Mouse (Mus musculus) adrenal gland, adult (tissue): ENCODE data around the gene Kcp.

ENCODE experiments used
- DNase-seq, 2 experiments: peaks; one replicate each; pipeline ENCODE4 v3.0.0; 2022 to 2023; ENCODE audit warnings: low spot score in 1 of 2; ENCODE audit not compliant: inconsistent age in 2 of 2

The Kcp gene

DNA sequence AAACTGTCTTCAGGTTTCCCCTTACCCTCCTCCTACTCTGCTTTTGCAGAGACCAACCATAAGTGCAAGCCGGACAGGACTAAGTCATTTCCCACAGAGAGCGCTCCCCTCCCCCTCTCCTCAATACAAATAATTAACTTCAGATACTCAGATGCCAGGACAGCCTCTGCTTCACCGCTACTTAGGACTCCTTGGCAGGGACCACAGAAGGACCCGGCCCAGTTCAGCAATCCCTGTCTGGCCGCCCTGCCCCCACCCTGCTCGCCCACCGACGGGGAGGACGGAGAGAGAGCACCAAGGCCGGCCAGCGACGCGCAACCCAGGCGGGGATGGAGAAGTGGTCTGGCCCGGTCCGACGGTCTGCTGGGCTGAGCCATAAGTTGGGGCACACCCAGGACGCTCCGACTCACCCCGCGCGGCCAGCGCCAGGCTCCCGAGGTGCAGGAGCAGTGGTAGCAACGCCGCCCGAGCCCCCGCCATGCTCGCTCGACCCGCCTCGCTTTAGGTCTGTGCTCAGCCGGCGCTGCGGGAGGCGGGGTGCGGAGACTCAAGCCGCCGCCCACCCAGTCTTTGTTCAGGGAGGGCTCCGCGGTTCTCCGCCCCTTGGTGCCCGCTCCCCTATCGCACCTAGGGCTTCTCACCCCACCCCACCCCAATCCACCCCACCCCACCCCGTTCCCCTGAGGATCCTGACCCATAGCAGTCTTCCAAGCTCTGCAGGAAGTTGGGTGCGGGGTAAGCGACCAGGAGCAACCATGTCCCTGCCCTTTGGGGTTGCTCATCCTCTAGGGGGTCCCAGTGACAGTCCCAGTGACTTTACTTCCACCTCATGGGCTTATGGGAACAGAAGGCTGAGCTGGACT lies at the start of gene Kcp:
Gene Kcp, minus strand, starts transcription at position 506 of the 863 bp plus-strand sequence.
- DNase-seq, result peak in 1 of 2 experiments; percentile 39

DNA sequence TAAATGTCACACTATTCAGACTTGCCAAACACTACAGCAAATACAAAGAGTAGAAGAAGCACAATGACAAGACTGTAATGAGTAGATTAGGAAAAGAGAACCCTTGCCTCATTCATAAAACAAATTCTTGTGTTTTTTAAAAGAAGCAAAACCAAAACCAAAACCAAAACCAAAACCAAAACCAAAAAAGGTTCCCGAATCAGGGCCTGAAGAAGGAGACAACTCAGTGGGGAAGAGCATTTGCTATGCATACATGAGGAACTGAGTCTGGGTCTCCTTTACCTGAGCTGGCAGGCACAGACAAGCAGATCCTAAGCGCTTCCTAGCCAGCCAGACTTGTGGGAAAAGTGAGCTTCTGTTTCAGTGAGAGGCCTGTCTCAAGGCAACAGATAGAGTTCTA lies 49.4 kb upstream of the Kcp start:
- no peak for DNase-seq

DNA sequence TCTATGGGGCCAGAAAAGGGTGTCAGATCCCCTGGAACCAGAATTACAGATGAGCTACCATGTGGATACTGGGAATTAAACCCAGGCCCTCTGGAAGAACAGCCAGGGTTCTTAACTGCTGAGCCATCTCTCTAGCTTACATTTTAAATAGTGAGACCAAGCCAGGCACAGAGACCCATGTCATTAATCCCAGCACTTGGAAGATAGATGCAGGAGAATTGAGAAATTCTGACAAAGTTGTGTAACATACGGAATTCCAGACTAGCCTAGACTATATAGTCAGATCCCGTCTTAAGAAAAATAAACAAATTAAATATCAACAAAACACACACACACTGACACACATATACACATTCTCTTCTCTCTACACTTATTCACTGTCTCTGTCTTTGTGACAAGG lies 44.8 kb upstream of the Kcp start:
- DNase-seq, result no peak

DNA sequence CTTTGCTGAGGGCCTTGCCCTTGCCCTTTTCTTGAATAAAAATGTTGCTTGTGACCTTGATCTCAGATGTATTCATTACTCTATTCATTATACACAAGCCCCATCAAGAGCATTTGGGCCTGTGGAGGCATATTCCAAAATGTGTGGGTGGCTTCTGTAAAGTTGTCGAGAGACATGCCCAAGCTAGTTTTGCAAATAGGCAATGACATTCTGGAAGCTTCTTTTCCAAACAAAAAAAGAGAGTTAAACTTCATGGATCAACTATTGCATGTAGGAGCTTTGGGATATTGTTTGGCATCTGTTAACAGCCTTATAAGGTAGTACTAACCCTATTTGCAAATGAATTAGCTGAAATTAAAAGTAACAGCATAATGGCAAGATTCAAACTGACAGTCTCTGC lies 40.3 kb upstream of the Kcp start:
- peak in 1 of 2 experiments; percentile 50 for DNase-seq

DNA sequence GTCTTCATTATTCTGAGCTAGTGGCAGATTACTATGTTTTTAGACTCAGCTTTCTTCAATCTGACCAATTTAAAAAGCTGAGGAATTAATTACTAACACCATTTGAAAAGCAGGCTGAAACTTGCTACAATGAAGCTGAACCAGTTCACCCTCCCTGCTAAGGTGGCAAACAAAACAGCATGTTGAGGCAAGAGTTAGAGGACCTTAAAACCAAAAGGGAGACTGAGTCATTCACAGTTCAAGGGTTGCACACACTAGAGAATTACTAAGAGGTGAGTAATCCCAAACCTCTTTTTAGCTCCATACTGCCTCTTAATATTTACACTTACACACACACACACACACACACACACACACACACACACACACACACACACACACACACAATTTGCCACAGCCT lies 39.8 kb upstream of the Kcp start:
- no peak for DNase-seq

DNA sequence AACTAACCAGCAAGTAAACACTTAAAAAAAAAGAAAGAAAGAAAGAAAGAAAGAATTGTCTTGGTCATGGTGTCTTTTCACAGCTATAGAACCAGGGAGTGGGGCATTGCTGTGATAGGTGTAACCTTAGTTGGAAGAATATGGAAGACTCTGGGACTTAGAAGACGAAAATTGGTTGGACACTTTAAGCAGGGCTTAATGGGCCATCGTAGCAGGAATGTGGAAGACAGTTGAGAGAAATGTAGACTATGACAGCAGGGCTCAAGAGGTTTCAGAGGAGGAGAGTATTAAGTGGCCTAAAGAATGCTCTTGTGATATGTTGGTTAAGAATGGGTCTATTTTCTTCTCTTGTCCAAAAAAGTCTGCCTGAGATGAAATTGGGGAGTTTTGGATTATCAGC lies 37.9 kb upstream of the Kcp start:
- no peak for DNase-seq

DNA sequence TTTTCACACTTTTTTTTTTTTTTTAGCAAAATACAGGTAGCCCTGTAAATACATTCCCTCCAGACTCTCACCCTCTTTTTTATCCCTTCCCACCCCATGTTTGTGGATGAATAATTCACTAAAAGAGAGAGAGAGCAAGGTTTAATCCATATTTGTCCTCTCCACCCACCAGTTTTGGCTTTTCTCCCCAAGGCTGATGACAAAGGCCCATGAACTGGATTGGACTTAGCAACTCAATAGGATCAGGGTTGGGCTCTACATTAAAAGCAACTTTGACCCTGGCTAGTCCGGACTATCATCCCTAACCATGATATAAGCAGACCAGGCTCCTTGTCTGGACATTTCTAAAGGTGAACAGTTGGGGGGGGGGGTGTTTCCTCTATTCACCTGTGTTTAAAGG lies 33.2 kb upstream of the Kcp start:
- peak in 1 of 2 experiments; percentile 60 for DNase-seq

DNA sequence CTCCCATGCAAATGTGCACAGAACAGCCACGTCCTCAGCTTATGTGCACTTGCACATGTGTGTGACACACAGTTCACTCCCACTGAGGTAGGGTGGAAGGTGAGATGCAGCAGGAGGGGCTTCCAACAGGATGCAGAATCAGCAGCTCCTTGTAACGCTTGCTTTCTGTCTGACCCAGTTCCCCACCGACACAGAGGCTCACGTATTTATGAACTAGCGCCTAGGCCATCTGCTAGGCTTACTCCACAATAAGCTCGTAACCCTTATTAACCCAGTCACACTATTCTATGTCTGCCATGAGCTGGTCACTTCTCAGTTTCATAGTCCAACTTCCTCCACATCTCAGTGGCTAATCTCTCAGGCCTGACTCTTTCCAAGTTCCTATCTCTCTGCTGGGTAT lies 32.5 kb upstream of the Kcp start:
- DNase-seq, result no peak

DNA sequence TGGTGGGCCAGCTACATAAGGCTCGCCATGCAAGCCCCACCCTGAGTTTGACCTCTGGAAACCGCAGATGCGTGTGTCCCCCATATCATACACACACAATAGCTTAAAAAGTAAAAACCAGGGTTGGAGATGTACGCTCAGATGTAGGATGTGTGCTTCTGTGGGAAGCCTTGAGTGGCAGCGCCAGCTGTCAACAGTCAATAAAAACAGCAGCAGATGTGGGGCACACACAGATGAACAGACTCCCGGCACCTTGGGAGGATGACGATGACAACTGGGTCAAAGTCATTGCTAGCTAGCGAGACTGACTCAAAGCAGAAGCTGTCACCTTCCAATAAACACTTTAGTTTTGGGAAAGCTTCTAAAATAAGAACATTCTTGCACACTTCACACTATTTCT lies 31.8 kb upstream of the Kcp start:
- no peak for DNase-seq

DNA sequence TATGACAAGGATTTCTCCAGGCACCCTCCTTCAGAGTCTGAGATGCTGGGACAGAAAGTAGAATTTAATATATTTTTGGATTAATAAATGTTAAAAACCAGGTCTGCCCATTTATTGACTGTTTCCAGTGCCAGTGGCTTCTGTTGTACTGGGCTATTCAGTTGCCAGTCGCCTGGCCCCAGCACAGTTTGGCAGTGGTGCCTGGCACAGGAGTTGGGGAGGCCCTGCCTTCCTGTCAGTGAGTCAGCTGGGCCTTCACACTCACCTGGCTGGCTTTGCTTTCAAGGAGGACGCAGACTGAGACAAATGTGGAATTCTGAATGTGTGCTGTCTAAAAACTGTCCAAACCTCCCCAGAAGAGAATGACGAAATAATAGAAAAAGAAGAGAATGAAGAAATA lies 29.5 kb upstream of the Kcp start:
- DNase-seq, result no peak

DNA sequence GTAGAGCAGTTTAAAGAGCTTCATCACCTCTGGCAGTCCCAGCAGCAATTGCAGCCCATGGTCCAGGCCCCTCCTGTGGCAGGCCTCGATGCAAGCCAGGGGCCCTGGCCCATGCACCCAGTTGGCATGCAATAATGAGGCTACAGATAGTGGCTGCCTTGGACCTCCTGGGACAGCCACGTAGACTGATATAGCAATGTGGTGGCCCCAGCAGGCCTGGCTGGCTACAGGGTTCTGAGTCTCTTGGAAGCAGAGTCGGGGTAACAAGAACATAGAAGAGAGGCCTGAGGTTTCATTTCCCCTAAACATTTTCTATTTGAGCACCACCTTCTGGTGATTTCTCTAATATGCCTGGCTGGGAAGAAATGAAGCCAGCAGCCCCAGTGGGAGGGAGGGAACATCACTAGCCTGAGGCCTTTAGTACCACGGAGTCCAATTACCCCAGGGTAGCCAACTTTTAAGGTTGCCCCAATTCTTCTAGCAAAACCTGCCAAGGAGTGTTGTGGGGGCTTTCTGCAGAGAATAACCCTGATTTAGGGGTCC lies 29.0 kb upstream of the Kcp start:
- DNase-seq, result no peak

DNA sequence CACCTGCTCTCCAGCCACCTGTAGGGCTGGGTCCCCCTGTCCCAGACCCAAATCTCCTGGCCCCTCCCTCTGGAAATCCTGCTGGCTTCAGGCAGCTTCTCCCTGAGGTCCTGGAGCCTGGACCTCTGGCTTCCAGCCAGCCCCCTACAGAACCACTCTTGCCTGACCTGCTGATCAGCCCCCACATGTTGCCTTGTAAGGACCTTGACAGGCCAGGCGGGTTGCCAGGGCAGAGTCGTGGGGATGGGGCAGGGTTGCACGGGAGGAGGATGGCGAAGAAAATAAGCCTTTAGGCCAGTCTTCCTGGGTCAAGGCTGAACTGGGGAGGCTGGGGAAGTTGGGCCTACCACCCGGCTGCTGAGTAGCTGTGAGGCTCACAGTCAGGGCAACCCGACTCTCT lies 27.6 kb upstream of the Kcp start:
- DNase-seq, result peak in 1 of 2 experiments; percentile 74

DNA sequence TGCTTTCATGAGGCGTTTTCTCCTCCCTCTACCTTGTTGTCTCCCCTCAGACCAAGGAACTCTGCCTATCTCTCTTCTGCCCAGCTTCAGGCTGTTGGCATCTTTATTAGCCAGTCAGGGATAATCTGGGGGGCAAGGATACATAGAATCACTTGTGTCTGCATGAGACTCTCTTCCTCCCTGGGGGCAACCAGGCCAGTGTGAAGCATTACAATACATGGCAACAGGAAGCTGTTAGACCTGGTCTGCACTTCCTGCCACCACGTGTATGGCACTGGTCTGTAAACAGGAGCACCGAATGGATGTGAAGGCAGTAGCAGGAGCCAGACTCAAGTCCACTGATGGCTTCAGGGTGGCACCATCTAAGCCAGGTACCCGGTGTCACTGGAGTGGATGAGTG lies 22.3 kb upstream of the Kcp start:
- no peak for DNase-seq

DNA sequence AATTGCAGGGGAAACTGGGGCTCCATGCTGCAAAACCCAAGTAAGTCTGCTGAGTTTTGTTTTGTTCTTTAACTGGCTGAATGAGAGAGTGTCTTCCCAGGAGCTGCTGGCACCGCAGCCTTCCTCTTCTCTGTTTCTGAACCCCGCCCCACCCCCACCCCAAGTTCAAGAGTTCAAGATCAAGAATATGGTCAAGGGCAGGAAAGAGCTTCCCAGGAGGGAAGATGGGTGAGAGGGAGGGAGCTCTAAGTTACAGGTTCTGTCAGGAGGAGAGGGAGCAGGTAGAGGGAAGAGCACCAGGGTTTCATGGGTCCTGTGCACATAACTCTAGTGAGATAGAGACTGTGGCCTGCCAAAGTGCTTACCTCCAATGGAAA lies 21.7 kb upstream of the Kcp start:
- DNase-seq, result no peak

DNA sequence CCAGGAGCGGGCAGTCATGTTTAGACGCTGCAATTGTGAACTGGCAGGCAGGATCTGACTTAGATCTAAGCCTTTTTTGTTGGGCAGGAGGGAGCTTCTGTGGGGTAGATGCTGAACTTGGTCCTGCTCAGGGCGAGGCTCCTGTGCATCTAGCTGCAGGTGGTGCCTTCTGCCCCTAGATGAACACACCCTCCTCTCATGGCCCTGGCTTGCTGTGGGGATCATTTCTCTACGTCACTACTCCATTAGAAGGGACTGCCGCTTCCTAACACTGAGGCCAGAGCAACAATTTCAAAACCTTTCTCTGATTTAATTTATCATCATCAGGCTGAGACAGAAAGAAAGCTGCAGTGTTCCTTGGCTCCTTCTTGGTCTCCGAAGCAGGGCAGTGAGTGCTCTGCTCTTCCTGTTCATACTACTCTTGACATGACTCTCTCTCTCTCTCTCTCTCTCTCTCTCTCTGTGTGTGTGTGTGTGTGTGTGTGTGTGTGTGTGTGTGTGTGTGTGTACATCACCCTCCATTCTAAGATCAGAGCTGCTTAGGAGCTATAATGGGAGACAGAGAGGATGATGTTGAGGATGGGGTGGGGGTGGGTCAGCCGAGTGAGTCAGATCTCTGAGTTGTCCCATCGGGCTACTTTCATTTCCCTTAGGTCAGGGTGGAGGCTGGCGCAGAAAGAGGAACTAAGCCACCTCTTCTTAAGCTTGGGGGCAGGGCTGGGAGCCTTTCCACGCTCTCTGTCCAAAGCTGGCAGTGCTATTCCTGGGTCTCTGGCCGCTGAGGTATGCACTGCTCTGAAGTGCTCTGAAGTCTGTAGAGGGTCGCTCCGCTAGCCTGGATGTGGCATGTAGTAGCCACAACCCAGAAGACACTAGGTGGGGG lies 21.1 kb upstream of the Kcp start:
- no peak for DNase-seq

DNA sequence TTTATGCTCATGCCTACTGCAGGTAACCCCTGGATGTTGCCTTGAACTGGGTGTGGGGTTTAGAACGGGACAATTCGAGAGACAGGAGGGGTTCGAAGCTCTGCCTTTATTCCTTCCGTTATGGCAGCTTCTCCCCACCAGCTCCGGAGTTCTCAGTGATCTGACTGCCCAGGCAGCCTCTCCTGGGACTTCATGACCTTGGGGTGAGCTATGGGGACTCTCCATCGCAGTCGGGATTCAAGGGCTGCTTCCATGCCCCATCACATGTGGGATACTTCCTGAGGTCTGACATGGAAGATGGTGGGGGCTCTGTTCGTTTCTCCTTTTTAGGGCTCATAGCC lies 20.4 kb upstream of the Kcp start:
- no peak for DNase-seq

DNA sequence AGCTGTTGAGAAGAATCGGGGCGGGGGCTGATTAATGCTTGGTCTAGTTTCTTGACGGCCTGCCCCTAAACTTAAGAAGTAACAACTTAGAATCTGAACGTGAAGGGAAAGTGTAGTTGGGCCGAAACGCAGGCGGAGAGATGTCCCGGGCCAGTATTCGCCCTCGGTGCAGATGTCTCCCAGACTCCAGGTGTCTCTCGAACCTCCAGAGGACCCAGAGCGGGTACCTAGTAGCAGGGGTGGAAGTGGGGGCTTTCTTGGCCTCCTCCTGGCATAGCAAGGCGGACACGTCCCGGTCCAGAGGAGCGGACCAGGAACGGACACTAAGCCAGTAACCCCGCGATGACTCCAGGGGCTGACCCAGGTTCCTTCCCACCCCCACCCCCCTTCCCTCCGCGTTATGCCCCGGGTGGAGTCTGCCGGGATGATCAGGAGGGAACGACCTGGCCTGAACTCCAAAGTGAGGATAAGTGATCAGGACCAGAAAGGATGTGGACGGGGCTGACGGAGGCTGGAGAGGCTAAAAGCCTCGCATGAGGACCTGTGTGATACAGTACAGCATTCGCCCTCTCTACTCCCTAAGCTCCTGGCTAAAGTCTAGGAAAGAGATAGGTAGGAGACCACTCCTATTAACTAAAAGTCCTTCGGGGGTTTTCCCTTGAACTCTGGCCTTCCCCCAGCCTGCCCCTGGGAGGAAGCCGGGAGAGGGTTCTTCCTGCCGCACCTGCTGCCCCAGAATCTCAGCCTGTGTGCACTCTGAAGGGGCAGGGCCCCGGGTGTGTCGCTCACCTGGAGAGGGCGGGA lies 19.8 kb upstream of the Kcp start:
- no peak for DNase-seq

DNA sequence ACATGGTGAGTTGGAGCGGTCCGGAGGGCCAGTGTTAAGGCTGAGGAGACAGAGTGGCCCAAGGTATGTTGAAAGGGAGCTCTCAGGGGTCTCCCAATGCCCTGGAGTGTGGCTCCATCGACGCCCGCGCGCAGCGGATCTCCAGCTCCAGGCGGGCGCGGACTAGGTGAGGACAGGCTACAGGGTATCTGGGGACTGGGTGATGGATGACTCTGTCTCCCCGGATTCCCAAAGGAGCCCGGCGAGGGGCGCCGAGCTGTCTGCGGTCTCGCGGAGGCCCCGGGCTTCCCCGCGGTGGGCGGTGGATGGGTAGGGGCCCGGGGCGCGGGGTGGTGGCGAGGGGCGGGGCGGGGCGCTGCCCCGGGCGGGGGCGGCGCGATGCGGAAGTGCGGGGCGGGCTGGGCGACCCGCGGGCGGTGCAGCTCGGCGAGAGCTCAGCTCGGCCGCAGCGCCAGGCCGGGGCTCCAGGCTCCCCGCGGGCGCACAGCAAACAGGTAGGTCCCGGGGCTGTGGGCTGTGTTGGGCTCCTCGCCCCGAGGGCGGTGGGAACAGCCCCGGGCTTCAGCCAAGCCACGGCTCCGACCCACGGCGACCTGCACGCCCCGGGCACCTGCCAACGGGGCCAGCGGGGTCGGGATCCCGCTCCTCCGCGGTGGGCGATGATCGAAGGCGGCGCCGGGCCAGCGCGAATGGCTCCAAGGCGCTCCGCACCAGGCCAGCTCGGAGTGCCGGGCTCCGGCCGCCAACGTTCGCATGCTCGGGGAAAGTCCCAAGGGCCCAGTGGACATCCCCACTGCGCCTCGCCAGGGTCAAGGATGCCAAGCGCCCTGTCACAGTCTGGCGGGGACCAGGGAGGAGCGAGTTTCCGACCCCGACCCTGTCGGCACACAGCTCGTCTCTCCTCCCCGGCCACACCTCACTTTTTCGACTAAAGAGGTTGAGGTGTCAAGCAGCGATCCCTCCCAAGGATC lies 18.8 kb upstream of the Kcp start, which contains the start of gene Irf5:
Gene Irf5, plus strand, starts transcription at position 345 of the 971 bp plus-strand sequence.
- DNase-seq, result peak in 1 of 2 experiments; percentile 73

DNA sequence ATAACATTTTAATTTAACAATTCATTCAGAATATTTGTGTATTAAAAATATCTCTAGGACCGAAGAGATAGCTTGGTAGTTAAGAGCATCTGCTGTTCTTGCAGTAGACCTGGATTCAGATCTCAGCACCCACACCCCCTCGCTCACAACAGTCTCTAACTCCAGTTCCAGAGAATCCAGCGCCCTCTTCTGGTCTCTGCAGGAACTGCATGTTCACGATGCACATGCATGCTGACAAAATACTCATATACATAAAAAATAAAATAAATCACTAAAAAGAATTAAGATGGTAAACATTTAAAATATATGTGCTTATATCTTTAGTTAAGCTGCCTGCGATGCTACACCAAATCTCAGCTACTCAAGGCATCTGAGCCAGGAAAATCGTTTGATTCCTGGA lies 17.5 kb upstream of the Kcp start:
- no peak for DNase-seq

DNA sequence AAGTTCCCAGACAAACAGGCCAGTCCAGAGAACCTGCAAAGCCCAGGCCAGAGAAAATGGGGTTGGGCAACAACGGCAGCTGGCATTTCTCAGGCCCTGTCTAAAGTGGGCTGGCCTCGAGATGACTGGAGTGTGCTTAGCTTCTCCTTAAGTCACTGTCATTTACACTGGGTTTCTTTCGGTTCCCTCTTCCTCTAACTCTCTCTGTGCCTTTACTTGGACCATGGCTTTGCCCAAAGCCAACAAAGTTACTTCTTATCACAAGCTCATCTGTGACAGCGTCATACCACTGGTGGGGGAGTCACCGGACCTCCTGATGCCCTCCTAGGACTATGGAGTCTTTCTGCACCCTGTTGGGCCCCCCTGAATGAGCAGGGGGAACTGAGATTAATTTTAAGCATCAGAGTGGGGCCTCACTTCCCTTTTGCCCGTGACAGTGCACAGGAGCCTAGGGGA lies 16.3 kb upstream of the Kcp start:
- no peak for DNase-seq
